Mouse (Mus musculus): Measurements from ENCODE around the gene Phc1. TPM values are rescaled to one million over a fixed set of nuclear protein-coding genes. Genes with fewer than 3 reads are reported as not detected.

Phc1 gene
- polyA plus RNA-seq (2015; fragmentation: Nextera tagmentation; extraction: Ambion mirVana), result 19.5 and 21.6 TPM in 2 replicates

GRCm38 (mm10) chr6:122340349-122341000, at the start of gene Phc1:
Phc1 (minus strand) TSS chr6:122340561.

GRCm38 (mm10) chr6:122308505-122309393, 31.6 kb downstream of the Phc1 start, which contains the start of gene M6pr:
M6pr (plus strand) TSS chr6:122308720.

GRCm38 (mm10) chr6:122282782-122283181, 57.6 kb downstream of the Phc1 start, which contains the start of gene Klrg1:
Klrg1 (minus strand) TSS chr6:122282882.

Other genes with a start within 250 kb of the Phc1 start
- gene Klrg1, start 57.7 kb downstream of the Phc1 start, polyA plus RNA-seq (2015; fragmentation: Nextera tagmentation; extraction: Ambion mirVana), result 0.90 and 1.1 TPM in 2 replicates
- 48.1 and 49.9 TPM in 2 replicates for gene M6pr, start 31.8 kb downstream of the Phc1 start, polyA plus RNA-seq (2015; fragmentation: Nextera tagmentation; extraction: Ambion mirVana)
- 86.5 and 87.8 TPM in 2 replicates for gene Rimklb, start 158.2 kb upstream of the Phc1 start, polyA plus RNA-seq (2015; fragmentation: Nextera tagmentation; extraction: Ambion mirVana)
- 41.0 and 72.5 TPM in 2 replicates for gene Mfap5, start 165.3 kb upstream of the Phc1 start, polyA plus RNA-seq (2015; fragmentation: Nextera tagmentation; extraction: Ambion mirVana)
- 0.15 and 0.43 TPM in 2 replicates for gene Aicda, start 213.2 kb upstream of the Phc1 start, polyA plus RNA-seq (2015; fragmentation: Nextera tagmentation; extraction: Ambion mirVana)